Mouse (Mus musculus) hindbrain, embryonic 15.5 days (tissue): Measurements from ENCODE around the gene Stxbp5. TPM values are rescaled to one million over a fixed set of nuclear protein-coding genes. Genes with fewer than 3 reads are reported as not detected.

ENCODE experiments used
- ATAC-seq: fragments of 200-750 bp; cut with Nextera tagmentation; 2 replicates; pipeline ENCODE4 v1.8.0; 2017; ENCODE audit warnings: low read depth, moderate number of reproducible peaks, moderate TSS enrichment; ENCODE audit not compliant: low FRiP score
- H3K27ac ChIP-seq: fragments of 300-500 bp; sonication (generic); replicated peaks from 2 replicates; pipeline ENCODE4 v1.5.1; 2015; ENCODE audit warnings: mild to moderate bottlenecking, inconsistent platforms
- H3K27me3 ChIP-seq: fragments of 300-500 bp; sonication (generic); 2 replicates; pipeline ENCODE4 v1.6.1; 2015; ENCODE audit warnings: control low read depth, inconsistent platforms
- H3K36me3 ChIP-seq: fragments of 300-500 bp; sonication (generic); 2 replicates; pipeline ENCODE4 v1.6.1; 2015; ENCODE audit warnings: control low read depth, inconsistent platforms
- H3K4me1 ChIP-seq: fragments of 300-500 bp; sonication (generic); replicated peaks from 2 replicates; pipeline ENCODE4 v1.6.1; 2015; ENCODE audit warnings: control low read depth, inconsistent platforms
- H3K4me2 ChIP-seq: fragments of 300-500 bp; sonication (generic); 2 replicates; pipeline ENCODE4 v1.6.1; 2015; ENCODE audit warnings: moderate library complexity, mild to moderate bottlenecking, inconsistent platforms
- H3K4me3 ChIP-seq: fragments of 300-500 bp; sonication (generic); 2 replicates; pipeline ENCODE4 v1.5.1; 2015; ENCODE audit warnings: mild to moderate bottlenecking, inconsistent platforms
- H3K9ac ChIP-seq: fragments of 300-500 bp; sonication (generic); 2 replicates; pipeline ENCODE4 v1.6.1; 2015; ENCODE audit warnings: inconsistent platforms
- H3K9me3 ChIP-seq: fragments of 300-500 bp; sonication (generic); 2 replicates; pipeline ENCODE4 v1.6.1; 2016; ENCODE audit warnings: control low read depth, inconsistent platforms
- WGBS: fragments of 180-500 bp; shearing (Covaris S2); methylation state at CpG from one replicate; pipeline ENCODE4 v1.1.7; 2015; 5-methylcytosine and 5-hydroxymethylcytosine counted together
- polyA plus RNA-seq: library from polyadenylated mRNA; unstranded; fragments of >200 nt; fragmentation: Nextera tagmentation; extraction: Ambion mirVana; gene quantifications from 2 replicates; pipeline ENCODE4 v1.2.1, GENCODE M21; 2015

The Stxbp5 gene
- polyA plus RNA-seq, 1 experiment from 2014 or later, result 8.9 TPM

- Histone ChIP-seq H3K27me3 (no peaks in the 10 kb centered on the region), H3K9me3 (no peaks in the 10 kb centered on the region), H3K4me2 (no peak overlapping the region), H3K4me3 (no peak overlapping the region), H3K9ac (no peak overlapping the region), H3K36me3 (no peaks in the 10 kb centered on the region), H3K4me1 (no peaks in the 10 kb centered on the region; the same call in 1 of the 2 replicates), H3K27ac (no peak overlapping the region)
- 82% methylated on average over 11 of the region's 11 CpGs for WGBS
- ATAC-seq, result no peak
These were observed 178.2 kb downstream of the Stxbp5 start for GRCm38 (mm10) chr10:9722519-9723303.

- 45% methylated on average over 5 of the region's 5 CpGs for WGBS
- no peak overlapping the region for H3K27ac ChIP-seq
- no peak for ATAC-seq
These were observed 180.9 kb downstream of the Stxbp5 start for GRCm38 (mm10) chr10:9720027-9720426.

GRCm38 (mm10) chr10:9718086-9718485 is 182.8 kb downstream of the Stxbp5 start:
- 84% methylated on average over 5 of the region's 5 CpGs for WGBS
- no peak overlapping the region for H3K27ac ChIP-seq
- no peak for ATAC-seq
- H3K4me2 ChIP-seq, result no peak overlapping the region
- H3K4me3 ChIP-seq, result no peak overlapping the region
- H3K27me3 ChIP-seq, result no peaks in the 10 kb centered on the region
- no peak overlapping the region for H3K9ac ChIP-seq
- no peaks in the 10 kb centered on the region for H3K36me3 ChIP-seq
- no peaks in the 10 kb centered on the region for H3K9me3 ChIP-seq
- no peaks in the 10 kb centered on the region; the same call in 1 of the 2 replicates for H3K4me1 ChIP-seq

More at GRCm38 (mm10) chr10:9720027-9720426, 180.9 kb downstream of the Stxbp5 start:
- H3K4me2 ChIP-seq, result no peak overlapping the region
- no peaks in the 10 kb centered on the region for H3K9me3 ChIP-seq
- H3K36me3 ChIP-seq, result no peaks in the 10 kb centered on the region
- no peak overlapping the region for H3K4me3 ChIP-seq
- no peaks in the 10 kb centered on the region for H3K27me3 ChIP-seq
- H3K9ac ChIP-seq, result no peak overlapping the region
- H3K4me1 ChIP-seq, result no peaks in the 10 kb centered on the region; the same call in 1 of the 2 replicates

Other genes starting within 250 kb of the Stxbp5 start
- gene Samd5, start 225.9 kb downstream of the Stxbp5 start, polyA plus RNA-seq, result 4.3 and 4.9 TPM in 2 replicates